Mouse (Mus musculus) heart, adult 9 months (tissue): Measurements from ENCODE around the gene Kmt2d.

Experiments
- DNase-seq, 2 experiments: peaks; one replicate each; pipeline ENCODE4 v3.0.0; 2022; ENCODE audit warnings: low spot score in 2 of 2

Kmt2d gene

DNA sequence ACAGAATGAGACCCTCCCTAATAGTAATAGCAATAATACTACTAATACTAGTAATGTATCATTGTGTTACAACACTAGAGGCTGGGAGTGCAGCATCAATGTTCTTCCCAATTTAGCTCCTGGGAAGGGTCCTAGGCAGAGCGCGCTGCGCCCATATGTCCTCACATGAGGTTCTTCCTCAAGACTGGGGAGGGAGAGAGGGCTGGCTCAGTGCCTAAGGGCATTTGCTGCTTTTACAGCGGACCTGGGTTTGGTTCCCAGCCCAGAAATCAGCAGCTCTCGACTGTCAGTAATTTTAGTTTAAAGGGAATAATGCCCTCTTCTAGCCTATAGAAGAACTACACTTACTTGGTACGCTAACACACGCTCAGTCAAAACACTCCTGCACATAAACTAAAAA lies 16.5 kb upstream of the Kmt2d start:
- DNase-seq = no peak

DNA sequence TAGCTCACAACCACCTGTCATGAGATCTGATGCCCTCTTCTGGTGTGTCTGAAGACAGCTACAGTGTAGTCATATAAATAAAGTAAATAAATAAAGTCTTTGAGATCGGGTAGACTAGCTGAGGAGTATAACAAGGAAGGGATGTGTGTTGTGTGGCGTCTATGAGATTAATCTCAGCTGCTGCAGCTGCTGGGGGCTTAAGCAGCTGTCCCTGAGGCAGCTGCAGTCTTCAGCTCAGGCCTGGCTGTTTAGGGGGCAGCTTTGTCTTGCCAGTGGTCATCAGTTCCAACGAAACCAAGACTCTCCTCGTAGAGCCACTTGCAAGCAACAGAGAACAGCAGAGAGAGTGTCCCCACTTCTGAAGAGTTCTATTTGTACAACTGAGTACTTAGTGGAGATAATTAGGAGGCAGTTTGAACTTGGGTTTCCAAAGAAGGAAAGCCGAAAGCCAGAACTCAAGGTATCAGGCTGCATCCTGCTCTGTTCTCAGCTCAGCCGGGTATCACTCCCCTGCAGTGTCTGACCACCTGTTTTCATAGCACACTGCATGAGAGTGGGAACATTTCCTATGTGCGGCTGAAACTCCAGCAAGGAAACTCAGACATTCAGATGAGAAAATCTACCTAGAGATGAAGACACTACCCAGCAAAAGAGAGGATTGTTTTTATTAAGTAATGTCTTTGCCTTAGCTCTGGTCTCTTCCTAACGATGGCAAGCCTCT lies 15.8 kb upstream of the Kmt2d start:
- DNase-seq = no peak

DNA sequence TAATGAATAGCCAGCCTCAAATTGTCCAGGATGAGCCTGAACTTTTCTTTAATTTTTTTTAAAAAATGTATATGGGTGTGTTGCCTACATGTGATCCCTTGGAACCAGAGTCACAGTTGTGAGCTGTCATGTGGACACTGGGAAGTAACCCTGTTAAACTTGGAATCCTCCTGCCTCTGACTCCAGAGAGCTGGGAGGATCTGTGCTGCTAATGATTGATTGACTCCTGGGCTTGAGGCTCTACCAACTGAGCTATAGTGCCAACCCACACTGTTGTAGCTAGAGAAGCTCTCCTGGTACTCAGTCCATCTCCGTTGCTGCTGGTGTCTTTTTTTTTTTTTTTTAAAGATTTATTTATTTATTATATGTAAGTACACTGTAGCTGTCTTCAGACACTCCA lies 13.1 kb upstream of the Kmt2d start:
- no peak for DNase-seq

DNA sequence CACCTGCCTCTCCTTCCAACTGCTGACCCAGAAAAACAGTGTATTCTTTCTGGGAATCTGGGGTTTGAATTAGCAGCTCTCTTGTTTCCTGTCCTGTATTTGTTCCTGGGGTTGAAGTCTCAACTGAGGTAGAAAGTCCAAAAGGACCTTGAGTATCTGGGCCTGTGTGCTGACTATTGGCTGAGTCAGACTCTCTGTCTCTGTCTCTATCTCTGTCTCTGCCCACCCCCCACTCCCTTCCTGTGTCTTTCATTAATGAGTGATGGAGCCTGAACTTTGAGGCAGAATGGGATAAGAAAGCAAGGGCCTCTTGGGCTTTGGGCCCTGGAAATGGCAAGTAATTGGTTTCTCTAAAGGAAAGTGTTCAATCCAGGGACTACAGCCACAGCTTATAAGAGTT lies 12.7 kb upstream of the Kmt2d start:
- DNase-seq = no peak

DNA sequence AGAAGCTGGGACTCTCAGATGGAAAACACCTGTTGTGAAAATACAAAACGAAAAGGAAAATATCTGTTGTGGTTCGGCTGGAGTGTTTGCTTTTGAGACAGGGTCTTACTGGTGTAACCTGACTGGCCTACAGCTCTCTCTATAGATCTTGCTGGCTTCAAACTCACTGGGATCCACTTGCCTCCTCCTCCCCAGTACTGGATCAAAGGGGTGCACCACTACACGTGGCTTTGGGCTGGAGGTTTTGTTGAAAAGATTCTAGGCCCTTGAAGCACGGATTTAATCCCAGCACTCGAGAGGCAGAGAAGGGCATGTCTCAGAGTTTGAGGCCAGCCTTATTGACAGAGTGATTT lies 10.6 kb upstream of the Kmt2d start:
- DNase-seq = no peak

DNA sequence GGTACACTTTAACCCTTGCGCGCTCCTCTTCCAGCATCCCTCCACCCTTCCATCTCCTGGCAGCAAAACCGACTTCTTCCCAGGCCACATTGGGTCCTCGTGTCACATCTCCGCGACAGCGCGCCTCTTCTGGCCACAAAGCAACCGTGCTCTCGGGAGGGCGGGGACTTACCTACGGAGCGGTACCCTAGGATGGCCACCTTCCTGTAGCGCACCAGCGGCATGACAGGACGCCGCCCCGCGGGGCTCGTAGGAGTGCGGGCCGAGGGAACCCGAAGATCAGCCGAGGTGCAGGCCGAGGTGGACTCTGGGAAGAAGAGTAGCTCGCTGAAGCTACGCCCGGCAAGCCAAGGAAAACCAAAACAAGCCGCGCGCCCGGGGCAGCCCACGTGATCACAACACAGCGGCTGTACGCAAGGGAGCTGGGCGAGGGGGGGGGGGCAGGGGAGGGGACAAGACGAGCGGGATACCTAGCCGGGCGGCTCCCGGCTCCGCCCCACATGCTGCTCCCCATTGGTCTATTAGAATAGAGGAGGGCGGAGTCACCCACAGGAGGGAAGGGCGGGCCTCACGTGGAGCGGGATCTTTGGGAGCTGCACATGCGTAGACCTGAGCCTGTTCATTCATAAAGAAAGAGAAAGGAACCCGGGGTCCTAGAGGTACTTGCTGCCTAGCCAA lies 10.1 kb upstream of the Kmt2d start:
- DNase-seq = peak; percentile 93

DNA sequence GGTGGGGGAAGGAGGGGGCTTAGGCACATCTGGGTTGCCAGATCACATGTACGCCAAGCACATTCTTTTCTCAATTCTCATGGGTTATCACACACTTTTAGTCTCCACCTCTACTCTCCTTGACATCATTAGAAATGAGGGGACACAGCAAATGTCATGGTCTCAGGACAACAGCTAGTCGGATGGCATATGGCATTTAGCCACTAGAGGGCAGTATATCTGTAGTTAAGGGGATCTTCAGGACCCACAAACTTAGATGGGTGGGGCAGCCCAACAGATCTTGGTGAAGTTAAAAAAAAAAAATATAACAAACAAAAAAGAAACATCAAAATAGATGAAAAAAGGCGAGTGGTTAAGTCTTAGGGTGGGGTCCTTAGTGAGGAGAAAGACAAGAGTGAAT lies 6.3 kb upstream of the Kmt2d start:
- peak in 1 of 2 experiments; percentile 77 for DNase-seq

DNA sequence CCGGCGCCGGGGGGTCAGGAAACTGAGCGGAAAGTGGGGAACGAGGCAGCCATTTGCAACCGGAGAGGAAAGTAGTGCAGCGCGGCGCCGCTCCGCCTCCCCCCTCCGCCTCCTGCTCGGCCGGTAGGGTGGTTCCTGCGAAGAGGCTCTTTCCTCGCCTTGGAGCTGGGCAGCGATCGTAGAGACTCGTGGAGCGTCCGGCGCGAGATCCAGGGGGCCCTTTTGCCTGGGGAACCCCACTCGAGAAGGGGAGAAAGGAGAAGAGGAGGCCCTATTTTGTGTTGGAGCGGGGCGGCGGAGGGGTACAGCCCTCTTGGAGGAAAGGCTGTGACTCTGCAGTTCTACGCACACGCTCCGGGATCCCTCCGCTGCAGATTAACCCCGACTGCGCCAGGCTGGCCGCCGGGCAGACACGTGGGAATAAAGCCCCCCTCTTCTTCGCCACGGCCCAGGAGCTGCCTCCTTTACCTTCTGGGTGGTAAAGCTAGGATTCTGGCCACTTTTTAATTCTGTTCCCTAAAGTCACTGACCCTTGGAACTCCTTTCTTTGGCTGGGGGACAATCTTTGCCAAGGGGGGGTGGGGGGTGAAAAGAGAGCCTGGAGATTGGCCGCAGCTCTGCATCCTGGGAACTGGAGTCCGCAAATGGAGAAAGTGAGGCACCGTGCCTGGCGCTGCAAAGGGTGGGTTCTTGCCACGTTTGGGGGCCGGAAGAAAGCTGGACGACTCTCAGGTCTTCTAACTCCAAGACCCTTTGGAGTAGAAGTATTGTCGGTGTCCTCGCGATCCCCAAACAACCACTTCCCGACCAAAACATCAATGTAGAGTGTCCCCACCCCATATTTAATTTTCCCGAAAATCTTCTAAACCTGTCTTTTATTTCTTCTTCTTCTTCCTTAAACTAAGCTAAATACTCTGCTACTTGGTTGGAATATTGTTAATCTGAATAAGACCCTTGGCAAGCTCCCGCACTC lies 1.2 kb upstream of the Kmt2d start:
- peak; percentile 90 to 95 for DNase-seq

DNA sequence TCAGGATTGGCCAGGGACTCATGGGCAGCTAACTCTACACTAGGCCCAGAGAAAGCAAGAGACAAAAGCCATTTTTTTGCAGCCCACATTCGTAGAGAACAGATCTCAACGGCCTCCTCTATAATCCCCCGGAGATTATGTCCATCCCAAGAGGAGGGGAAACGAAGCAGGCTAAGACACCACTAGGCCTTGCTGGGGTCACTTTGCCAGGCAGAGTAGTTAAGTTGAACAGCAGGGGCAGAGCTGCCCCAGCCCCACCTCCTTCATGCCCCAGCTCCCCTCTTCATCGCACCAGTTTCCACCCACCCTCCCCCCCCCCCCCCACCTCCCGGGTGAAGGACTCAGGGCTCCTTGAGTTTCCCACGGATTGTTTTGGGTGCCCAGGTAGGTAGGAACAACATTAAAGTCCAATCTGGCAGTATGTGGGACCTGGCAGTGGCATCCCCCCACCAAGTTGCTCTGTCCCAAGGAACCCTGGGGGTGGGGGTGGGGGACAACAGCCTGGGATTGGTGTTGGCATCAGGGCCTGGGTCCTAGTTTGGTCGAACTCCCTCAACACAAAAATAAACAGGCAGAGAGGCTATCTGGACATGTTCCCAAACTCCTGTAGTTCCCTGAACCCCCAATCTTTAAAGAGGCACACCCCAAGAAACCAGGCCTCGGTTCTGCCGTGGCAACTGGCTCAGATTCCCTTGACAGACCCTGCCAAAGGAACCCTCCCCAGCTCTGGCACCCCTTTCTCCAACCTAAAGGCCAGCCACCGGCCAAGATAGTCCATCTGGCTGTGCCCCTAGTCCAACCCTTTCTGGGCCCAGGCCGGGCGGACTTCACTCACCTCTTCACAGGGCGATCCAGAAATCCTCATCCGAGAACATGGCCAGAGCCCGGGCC lies 580 bp downstream of the Kmt2d start:
- DNase-seq = no peak

DNA sequence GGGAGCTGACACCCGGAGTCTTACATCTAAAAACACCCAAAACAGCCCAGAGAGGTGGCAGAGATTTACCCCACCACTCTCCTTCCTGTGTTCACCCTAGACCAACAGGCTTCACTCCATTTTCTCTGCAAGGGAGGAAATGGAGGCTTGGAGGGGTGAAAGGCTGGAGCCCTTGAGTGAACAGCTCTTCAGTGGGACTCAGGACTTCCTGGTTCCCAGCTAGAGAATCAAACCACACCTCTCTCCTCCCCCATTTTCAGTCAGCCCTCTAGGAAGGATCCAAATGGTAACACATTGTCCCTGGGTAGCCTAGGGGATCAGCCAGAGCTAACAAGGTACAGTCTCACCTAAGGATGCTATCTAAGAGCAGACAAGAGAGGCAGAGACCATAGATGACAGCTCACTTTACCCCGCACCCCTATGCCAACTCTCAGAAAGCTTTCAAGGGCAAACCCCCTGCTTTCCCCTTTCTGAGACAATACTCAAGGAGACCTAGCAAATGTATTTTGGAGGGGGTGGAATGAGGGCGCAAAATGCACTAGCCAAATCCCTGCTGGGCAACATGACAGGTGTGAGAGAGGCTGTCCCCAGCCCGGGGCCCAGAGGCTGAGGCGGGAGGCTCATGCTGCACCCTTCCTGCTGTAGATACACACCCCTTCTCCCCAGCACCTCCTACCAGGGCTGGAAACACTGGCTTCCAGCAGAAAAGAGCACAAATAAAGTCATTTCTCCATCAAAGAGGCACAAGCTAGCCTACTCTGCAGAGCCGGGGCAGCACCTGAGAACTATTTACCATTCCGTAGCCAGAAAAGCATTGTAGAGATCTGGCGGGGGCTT lies 1.4 kb downstream of the Kmt2d start:
- DNase-seq = no peak

DNA sequence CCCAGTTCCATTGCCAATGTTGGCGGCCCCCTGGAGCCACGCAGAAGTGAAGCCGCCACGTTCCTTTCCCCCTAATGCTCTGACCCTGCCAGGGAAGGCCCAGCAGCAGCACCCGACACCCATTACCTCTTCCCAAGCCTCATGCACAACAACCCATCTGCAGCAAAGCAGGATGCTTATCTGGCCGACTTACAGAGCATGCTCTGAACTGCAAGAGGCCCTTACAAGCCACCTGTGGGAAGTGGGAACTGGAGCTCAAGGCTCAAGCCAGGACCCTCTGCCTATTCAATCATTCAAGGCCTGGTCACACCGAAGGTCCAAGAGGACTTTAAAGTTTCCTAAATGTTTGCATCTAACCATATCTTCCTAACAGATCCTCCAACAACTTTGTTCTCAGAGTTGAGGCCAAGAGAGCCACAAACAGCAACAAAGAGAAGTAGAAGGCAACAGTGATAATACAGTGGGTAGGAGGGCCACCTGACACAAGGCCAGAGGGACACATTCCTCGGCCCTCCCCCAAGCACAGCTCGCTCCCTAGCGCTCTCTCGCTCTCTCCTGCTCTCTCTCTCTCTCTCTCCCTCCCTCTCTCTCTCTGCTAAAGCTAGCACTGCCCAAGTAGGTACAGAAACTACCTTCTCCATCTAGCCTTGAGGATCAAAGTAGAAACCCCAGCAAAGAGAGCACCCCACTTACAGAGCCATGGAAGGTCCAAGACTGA lies 2.5 kb downstream of the Kmt2d start:
- no peak for DNase-seq

DNA sequence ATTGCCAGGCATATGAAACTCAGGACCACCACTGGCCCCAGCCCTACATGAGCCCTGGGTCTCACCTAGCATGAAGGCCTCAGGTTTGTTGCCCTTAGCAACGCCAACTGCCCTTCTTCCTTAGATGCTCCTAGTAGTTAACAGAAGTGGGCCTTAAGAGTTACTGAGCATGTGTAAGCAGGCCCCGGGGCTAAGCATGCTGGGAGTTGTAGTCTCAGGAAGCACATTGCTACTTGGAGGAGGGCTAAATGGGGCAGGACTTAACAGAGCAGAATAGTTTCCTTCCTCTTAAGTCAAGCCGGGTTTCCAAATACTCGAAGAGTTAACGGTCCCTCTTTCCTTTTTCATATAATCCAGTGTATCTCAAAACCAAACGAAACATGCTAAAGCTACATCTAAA lies 3.7 kb downstream of the Kmt2d start:
- DNase-seq = peak; percentile 74 to 79

DNA sequence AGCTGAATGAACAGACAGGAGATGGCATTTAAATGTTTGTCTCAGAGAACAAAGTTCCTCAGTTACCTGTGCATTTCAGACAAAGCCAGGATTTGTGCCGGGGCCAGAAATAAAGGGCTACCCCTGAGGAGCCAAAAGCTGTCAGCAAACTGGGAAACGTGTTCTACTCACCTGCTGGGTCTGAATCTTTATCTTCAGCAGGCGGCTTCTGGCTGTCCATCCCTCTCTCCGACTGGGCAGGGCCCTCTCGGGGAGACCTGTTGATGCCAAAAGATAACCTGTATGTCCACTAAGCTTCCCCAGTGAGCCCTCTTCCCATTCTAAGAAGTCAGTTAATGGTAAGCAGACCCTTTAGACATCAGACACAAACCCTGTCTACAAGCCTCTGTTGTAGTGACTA lies 4.5 kb downstream of the Kmt2d start:
- no peak for DNase-seq

DNA sequence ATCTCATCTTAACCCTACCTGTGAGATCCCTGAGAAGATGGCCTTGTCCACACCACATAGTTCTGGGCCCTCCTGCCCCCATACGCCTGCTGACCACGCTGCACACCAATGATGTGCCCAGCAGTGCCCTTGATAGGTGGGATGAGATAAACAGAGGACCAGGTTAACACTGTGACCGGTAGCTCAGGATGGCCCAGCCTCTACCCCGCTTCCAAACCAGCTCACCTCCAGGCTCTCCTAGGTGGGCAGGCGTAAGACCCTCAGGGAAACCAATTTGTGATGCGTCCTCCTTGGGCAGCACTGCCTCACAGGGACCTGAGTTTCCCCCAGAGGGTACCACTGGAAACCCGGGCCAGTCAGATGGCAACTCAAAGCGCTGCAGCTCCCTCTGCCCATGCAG lies 5.2 kb downstream of the Kmt2d start:
- DNase-seq = no peak

DNA sequence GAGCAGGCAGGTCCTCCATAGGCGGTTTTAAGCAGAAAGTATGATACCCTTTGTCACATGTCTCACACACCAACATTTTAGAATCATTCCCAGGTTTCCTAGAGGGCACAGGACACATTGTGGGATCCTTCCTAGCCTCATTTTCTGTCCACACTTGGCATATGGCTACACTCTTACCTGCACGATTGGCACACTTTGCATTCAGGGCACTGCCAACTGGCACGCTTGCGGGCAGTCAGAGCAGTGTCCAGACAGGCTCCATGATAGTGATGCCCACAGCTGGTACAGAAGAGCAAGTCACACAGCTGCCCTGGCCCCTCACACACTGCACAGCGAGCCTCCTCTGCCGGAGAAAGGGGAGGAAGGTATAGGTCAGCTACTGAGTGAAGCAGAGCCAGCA lies 6.1 kb downstream of the Kmt2d start:
- DNase-seq = no peak

DNA sequence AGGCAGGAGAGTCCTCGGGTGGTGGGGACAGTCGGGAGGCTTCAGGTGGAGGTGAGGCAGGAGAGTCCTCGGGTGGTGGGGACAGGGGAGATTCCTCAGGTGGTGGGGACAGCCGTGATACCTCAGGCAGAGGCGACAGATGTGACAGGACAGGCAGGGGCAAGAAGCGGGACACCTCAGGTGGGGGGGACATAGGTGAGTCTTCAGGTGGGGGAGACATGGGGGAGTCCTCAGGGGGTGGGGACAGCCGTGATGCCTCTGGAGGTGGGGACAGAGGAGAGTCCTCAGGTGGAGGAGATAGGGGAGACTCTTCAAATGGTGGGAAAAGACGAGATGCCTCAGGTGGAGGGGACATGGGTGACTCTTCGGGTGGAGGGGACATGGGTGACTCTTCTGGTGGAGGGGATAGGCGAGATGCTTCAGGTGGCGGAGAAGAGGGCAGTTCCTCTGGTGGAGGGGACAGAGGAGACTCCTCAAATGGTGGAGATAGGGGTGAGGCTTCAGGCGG lies 7.5 kb downstream of the Kmt2d start:
- no peak for DNase-seq

DNA sequence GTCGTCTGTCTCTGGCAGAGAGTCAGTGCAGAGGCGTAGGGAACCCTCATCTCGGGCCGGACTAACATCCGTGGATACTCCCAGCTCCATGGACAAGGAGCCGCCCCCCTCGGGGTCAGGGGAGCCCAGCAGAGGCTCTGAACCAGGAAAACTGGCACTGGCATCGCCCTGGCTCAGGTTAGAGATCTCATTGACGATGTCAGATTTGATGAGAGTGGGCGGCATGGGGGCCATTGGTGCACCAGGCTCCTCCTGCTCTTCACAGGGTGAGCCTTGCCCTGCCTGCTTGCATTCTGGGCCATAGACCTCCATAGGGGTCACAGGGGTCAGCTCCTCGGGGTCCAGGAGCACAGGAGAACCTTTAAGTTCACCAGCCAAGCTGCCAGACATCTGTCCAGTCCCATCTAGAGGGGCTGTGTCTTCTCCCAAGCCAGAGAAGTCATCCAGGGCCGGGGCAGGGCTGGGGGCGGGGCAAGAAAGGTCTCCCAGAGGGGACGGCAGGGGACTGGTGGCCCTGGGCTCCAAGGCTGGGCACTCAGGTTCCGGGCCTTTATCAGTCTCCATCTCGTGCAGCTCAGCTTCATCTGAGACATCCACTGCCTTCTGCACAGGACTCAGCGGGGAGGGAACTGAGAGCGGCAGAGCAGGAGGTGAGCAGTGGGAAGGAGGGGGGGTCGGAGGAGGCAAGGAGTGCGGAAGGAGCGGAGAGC lies 9.1 kb downstream of the Kmt2d start:
- no peak for DNase-seq

DNA sequence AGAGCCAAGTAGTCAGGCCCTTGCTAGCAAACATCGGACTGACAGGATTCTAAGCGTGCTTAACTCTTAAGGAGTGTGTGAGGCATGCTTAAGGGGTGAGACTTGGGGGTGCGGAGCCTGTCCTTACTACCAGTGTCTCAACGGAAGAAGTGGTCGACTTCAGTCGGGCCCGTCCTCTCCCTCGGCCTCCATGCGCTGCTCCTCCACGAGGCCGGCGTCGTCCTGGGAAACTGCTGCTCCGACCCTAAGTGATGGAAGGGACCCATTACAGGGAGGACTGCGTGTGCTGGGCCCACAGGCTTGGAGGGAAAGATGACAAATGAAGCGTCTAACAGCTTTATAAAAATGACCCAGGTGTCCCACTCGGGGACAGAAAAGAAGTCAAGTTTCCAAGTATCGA lies 10.1 kb downstream of the Kmt2d start:
- no peak for DNase-seq
